Mouse (Mus musculus) right cerebral cortex, postnatal 14 days (tissue): ENCODE measurements at regions not wholly inside any gene's neighbourhood (a gene's known extent, or its start where the extent isn't known, plus 50 kb on each side); places are given as distances from the start of the nearest gene placed in this dataset.

Source experiments
- DNase-seq: peaks from one replicate; pipeline ENCODE4 v3.0.0; 2022

DNA sequence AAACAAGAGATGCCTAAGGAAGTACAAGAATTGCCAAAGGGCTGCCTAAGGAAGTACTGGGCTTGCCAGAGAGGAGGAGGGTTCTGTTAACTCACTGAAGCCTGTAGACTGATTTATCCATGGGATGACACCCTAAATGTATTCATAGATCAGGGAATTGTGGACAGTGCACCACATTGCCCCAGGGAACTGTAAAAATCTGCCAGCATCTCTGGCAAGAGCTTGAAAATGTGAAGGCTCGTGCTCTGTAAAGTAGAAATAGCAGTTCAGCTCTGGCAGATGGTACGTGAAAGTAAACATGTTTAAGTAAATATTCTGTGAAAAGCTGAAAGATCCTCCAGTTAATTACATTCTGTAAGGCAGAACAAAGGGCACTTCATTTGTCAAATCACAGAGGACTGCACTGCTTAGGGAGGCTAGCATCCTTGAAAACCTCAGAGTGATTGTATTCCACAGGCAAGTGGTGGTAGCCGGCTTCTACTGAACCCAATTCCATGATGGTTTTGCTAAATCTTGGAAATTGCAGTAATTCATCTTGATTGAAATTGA, 445.9 kb upstream of the Grin3a start:
- no peak for DNase-seq

DNA sequence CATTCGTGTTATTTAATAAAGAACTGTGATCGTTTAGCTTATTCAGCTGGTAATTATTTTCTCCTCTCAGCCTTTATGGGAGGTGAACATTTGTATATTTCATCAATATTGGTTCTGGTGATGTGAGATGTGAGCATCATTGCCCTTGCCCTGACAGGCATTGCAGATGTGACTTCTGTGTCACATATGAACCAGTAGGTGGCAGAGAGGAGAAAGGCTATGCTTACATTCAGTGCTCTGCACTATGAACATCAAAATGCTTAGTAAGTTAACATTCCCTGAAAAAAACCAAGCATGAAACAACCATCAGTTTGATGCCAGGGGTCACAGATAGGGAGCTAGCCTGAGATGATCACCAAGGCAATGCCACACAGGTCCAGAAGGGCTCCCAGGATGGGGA, 441.1 kb upstream of the Grin3a start:
- no peak for DNase-seq

DNA sequence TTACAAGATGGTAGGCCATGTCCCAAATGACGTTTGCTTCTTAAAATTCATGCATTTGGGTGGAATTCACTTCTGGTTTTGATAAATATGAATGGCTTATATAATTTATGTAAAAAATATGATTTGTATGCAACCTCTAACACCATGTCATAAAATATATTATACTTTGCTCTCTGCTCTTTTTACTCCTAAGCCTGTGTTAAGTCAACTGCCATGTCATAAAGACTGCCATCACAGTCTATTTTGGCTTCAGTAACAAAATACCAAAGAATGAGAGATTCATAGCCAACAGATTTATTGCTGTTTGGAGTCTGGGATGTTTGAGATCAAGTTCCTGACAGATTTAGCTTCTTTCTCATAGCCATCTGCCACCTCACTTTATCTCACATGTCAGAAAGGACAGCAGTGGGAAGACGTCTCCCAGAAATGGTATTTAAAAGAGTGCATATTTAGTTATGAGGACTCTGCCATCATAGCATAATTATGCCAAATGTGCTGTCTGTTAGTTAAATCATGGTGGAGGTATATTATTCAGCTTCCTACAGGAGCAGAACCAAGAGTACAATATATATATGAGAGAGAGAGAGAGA, 413.6 kb upstream of the Grin3a start:
- DNase-seq: no peak

DNA sequence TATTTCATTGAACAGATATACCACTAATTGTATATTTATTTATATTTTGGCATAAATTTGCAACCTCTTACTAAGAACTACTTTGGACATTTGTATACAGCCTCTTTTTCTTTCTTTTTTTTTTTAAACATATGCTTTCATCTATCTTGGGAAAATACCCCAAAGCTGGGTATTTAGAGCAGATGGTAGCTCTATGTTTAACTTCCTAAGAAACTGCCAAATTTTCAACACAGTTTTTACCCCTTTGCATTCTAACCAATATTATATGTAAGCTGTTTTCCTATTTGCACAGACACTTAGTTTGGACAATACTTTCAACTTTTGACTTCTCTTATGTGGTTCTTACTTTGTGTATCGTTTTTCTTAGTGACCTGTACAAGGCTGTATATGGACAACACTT, 396.5 kb upstream of the Grin3a start:
- no peak for DNase-seq

DNA sequence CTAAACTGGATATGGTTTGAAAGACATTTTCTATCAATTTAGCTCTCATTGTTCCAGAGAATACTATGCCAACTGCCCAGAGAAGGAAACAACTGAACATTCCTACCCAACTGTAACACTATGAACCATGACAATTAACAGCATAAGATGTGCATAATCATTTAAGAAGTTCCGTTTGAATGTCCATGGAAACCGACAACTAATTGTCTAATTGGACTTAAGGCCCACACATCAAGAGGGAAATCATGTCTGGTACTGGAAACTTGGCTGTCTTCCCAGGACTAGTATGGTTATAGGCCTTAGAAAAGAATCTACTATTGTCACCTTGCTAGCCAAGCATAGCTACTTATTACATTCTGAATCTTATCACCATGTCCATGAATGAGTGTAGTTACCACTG, 395.4 kb upstream of the Grin3a start:
- no peak for DNase-seq

DNA sequence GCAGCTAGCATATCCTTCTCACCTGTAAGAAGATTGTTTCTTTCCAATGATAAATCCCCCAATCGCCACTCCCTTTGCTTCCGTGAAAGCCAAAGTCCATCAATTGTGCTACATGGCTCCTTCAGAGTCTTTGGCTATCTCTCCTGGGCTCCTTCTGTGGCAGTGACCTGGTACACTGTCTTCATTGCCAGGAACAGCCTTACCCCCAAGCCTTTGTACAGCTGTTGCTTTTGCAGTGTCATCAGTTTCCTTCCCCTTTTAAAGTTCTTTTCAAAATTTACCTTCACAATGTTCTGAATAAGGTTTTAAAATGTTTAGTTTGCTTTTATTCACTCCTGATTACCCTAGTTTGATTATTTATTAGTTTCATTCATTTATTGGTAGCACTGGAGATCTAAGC, 393.8 kb upstream of the Grin3a start:
- no peak for DNase-seq

DNA sequence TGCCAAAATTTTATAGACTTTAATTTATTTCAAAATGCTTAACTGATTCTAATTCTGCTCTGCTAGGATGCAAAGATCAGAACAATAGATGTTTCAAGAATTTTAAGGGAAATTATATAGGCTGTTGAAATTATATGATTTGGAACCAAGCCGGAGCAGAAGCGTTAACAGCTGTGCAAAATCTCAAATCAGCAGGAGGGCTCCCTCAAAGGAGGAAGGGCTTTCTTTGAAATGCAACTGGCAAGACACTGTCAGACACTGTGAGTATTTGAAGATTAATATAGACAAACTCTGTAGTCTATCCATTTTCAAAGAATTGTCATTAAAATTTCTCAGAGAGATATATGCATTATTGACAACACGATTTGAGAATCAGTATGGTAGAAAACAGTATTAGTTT, 389.9 kb upstream of the Grin3a start:
- no peak for DNase-seq

DNA sequence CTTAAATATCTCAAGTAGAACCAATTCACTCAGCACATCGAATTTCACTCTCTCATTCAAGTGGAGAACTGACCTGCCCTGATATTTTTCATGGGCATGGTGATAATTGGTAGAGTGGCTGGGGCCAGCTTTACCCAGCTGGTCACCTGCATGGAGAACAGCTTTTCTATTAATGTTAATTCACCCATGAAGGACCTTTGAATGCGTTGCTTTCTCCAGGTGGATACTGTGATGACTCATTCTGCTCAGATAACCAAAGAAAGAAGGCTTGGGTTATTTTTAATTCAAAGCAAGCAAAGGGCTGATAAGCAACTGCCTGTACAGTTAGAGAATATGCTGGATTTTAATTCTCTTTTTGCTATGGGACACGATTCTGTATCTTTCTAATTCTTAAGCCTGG, 357.8 kb upstream of the Grin3a start:
- DNase-seq: no peak

DNA sequence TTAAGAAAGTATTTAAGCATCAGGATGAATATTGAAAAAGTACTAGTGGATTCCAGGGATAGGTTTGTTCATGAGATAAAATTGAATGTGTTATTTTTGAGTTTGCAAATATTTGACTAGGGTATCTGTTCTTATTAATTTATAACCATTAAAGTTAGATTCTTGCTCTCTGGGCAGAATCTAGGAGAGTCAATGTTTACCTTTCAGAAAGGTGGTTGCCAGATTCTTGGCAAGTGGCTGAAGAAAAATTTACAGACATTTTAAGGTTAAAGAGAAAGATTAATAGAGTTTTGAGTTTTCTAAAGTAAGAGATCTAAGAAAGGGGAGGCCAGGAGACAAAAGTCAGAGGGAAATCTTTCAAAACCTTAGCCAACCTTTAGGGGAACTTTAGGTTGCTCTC, 331.7 kb upstream of the Grin3a start:
- no peak for DNase-seq

DNA sequence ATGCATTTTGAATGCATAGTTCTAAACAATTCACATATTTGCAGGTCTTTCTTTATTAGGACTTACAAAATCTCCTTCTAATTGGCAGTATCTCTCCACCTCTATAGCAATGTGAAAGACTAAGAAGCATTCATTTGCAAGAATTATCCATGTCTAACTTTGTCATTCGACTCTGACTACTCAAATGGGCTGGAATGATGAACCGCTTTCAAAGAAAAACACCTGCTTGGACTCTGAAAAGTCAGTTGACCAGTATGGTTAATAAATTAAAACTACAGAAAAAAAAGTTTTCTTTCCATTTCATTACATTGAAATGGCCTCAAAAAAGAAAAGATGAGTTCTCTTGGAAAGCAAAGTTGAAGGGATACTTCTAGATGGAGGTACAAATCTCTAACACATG, 331.1 kb upstream of the Grin3a start:
- no peak for DNase-seq

DNA sequence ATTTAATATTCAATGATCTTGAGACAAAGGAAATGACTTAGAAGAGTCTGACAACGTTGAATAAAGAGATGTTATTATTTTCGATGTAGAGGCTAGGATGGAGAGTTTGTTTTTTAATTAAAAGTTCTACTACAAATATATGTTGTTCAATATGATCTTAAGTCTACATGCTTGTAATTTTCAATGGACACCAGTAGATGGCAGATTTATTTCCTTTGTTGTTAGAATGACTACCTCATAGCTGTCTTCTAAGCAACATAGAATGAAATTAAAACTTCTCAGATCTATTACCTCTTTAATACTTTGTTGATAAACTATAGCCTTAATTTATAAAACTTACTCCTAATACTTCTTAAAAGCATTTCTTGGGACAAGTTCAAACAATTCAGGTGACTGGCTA, 315.3 kb upstream of the Grin3a start:
- no peak for DNase-seq

DNA sequence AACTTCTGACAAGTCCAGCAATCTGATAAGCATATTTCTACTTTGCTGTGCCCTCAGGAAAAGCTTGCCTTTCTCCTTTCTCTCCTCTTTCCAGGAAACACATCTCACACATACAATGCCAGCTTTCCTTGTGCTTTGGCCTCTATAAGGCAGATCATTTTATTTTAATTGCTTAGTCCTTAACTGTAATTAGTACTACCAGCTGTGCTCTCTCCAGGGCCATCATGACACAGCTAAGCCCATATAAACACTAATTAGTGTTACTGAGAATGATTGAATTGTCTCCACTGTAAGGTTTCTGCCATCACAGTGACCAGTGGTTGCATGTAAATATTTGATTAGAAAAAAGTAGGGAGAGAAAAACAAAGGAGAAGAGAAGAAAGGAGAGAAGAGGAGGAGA, 300.4 kb upstream of the Grin3a start:
- no peak for DNase-seq

DNA sequence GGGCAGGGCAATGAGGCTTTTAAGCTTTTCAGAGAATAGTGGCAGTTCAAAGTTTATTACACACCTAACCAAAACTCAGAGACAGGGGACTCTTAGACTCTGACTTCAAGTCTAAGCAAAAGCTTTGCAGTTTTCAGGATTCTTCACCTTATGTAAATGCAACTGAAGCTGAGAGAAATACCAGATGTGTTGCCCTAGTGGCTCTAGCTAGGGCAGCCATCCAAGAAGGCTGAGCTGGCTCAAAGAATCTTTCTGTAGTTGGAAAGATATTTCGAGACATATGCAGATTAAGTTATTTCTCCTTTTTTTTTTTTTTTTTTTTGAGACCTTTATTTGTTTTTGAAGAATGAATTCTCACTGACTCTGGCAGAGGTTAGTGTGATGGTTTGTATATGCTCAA, 284.7 kb upstream of the Grin3a start:
- DNase-seq: peak; percentile 16

DNA sequence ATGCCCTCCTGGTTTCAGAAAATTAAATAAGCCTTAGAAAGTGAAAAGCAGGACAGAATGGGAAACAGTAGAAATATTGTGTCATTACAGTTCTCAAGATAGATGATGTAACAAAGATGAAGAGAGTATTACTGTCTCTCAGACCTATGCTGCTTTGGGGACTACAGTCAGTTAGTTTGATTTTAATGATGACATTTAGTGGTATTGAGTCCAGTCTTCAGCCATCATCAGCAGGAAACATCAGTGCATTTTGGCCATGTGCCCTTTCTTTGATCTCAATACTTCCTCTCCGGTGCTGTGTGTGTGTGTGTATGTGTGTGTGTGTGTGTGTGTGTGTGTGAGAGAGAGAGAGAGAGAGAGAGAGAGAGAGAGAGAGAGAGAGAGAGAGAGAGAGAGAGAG, 261.0 kb upstream of the Grin3a start:
- DNase-seq: no peak

DNA sequence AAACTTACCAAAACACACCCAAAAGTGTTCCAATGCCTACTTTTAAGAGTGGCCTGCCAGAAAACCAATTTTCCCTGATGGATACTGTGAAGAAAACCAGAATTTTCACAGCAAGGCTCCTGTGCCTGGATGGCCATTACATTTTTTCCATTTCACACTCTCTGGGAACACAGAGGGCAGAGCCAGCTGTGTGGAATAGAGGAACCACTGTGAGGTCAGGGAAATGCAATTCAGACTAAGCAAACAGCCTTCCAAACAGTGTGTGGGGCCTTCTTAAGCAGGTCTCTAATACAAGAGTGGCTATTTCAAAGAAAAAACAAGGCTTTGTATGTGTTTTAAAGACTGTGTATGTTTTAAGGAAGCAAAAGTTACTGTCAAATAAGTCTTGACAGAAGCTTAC, 242.3 kb upstream of the Grin3a start:
- DNase-seq: no peak

DNA sequence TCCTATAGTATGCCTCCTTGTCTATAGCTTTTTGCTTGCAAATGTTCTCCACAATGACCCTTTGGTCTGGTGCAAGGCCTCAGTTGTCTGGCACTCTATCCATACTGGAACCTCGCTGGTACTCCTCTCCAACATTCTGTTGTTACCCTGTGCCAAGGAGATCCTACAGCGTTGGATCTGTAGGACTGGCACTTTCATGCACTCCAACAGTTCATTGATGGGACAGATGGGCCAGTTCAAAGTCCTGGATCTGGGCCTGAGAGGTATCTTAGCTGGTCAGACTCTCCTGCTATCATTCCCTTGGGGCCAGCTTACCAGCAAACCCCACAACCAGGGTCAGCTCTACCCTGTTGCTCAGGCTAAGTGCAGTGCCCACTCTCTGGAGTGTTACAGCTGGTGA, 241.1 kb upstream of the Grin3a start:
- DNase-seq: no peak

DNA sequence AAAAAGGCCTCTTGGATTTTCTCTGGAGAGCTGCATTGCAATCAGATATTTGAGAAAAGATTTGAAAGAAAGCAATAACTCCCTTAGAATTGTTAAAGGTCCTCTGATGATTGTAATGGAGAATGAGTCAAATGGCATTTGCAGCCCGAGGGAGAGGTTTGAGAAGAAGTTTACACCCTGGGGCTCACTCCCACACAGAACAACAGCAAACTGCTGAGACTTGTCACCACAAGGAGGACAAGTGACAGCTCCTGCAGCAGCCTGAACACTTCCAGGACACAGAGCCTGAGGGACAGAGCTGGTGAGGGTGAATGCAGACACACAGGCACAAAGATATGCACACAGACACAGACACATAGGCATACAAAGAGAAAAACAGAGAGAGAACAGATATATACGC, 210.0 kb upstream of the Grin3a start:
- no peak for DNase-seq

DNA sequence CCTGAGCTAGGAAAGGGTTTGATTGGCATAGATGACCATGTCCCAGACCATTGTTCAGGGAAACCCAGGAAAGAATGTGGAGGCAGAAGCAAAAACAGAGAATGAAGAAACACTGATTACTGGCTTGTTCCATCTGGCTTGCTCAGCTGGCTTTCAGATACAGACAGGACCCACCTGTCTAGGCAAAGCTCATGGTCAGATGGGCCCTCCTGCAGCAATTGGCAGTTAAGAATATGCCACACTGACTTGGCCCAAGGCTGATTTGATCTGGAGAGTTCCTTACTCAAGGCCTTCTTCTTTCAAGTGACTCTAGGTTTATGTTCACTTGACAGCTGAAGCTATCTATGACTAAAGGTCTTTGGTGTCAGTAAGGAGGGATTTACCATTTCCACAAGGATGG, 195.9 kb upstream of the Grin3a start:
- DNase-seq: no peak

DNA sequence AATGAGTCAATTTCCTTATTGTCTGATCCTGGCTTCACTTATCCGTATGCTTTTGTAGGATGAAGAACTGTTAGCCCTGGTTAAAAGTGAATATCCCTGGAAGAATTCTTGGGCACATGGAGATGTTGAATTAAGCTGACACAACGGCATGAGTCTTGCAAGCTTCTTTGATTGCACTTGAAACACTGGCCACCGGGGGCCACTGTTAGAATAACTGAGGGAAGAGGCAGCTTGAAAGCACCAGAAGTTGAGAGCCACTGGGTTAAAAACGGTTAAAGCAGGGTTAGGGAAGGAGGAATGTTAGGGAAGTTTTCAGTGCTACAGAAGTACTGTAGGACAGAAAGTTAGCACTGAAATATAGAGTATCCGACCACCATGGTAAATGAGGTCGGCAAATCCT, 190.5 kb upstream of the Grin3a start:
- DNase-seq: peak; percentile 58

DNA sequence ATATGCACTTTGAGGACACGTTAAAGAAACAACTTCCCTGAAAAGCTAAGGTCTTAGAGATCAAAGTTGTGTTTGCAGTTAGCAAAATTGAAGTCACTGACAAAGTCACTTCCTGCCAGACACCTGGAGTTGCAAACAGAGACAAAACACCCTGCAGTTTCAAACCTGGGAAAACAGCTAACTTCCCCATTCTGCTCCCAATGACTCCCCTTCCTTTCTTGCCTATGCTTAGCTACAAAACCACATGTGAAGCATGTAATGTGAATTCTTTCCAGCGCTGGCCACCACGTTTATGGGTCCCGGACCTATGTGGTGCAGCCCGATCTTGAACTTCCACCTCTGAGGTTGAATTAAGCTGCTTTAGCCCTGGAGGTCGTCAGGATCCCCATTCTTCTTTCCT, 179.8 kb upstream of the Grin3a start:
- no peak for DNase-seq
